Mouse (Mus musculus): ENCODE results near the gene Cldn15. TPM values are rescaled to one million over a fixed set of nuclear protein-coding genes. Genes with fewer than 3 reads are reported as not detected.
"Not testable (repeated sequence)": the region's sequence is repeated elsewhere in the genome, so short reads cannot be mapped to it uniquely, and the experiment has no call there.

The Cldn15 gene
- polyA plus RNA-seq, 1 experiment from 2014 or later = 0.19 TPM

DNA sequence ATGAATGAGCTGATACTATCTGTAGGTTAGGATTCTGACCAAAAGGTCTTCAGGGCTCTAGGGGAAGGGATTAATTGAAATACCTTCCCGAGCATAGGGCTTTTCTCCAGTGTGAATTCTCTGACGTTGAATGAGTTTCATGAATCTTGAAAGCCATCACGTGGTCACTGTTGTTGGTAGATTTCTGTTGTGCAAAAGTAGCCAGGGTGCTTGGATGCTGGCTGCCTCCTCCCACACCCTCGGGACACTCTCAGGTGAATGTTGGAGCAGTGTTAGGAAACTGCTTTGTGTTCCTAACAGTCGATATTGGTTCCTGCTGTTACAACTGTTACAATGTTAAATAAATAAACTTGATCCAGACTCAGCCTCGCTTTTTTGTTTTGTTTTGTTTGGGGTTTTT is 29.7 kb upstream of the Cldn15 start:
- no peak overlapping the region for H3K9ac ChIP-seq (replicated peaks)
- no peaks in the 10 kb centered on the region for H3K27me3 ChIP-seq
- H3K36me3 ChIP-seq = no peaks in the 10 kb centered on the region
- H3K9me3 ChIP-seq = no peaks in the 10 kb centered on the region
- no peak for ATAC-seq (ENCODE audit: low FRiP score, low read depth)
- no peaks in the 10 kb centered on the region for H3K4me1 ChIP-seq
- H3K4me3 ChIP-seq = no peak overlapping the region
- 81% methylated on average over 6 of the region's 6 CpGs for WGBS
- no peak overlapping the region for H3K4me2 ChIP-seq (replicated peaks)
- no peak overlapping the region for H3K27ac ChIP-seq (replicated peaks)

DNA sequence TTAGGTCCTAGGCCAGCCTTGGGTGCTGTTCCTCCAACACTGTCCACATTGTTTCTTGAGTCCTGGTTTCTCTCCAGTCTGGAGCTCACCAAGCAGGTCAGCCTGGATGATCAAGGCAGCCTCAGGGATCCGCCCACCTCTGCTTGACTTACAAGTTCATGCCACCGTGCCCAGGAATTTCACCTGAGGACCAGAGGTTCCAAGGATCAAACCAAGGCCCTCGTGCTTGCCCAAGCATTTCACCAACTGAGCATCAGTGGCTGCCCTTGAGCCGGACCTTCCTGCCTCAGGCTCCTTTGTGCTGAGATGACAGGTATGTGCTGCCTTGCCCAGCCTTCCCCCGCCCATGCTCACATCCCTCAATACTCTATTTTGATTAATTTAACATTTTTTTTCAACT is 28.8 kb upstream of the Cldn15 start:
- no peak overlapping the region for H3K9ac ChIP-seq (replicated peaks)
- H3K27ac ChIP-seq (replicated peaks) = no peak overlapping the region
- no peak for ATAC-seq (ENCODE audit: low FRiP score, low read depth)
- H3K36me3 ChIP-seq = no peaks in the 10 kb centered on the region
- no peaks in the 10 kb centered on the region for H3K27me3 ChIP-seq
- no peaks in the 10 kb centered on the region for H3K4me1 ChIP-seq
- no peak overlapping the region for H3K4me3 ChIP-seq
- H3K9me3 ChIP-seq = no peaks in the 10 kb centered on the region
- no peak overlapping the region for H3K4me2 ChIP-seq (replicated peaks)
- WGBS = 90% methylated on average over 5 of the region's 5 CpGs

DNA sequence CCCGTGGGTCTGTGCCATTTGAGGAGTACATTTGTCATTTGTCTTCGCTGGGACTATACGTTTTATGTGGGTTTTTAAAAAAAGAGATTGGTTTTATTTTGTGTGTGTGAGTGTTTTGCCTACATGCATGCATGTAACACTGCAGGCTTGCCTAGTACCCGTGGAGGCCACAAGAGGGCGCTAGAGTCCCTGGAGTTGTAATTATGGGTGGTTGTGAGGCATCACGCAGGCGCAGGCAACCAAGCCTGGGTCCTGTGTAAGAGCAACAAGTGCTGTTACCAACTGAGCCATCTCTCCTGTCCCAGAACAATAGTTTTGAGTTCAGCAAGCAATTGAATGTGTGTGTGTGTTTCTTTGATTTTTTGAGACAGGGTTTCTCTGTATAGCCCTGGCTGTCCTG is 27.1 kb upstream of the Cldn15 start:
- 68% methylated on average over 7 of the region's 7 CpGs for WGBS
- Histone ChIP-seq H3K9me3 (no peaks in the 10 kb centered on the region), H3K9ac (replicated peaks) (no peak overlapping the region), H3K36me3 (no peaks in the 10 kb centered on the region), H3K4me1 (no peaks in the 10 kb centered on the region), H3K4me3 (no peak overlapping the region), H3K4me2 (replicated peaks) (no peak overlapping the region), H3K27ac (replicated peaks) (no peak overlapping the region), H3K27me3 (no peaks in the 10 kb centered on the region)
- no peak for ATAC-seq (ENCODE audit: low FRiP score, low read depth)

DNA sequence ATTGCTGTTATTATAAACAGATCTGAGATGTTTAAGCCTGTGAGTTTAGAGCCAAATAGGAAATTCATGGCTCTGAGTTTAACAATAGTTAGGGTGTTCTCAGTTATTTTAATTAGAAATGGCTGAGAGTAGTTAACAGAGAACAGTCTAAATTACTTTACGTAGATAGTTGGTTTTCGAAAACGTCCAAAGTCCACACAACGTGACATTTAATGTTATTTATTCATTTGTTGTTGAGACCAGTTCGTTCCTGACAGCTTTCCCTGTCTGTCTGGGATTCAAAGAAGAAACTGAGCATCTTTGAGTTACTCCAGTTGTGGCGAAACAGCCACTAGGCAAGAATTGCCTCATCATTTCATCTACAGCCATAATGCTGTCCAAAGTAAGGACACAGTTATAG is 26.4 kb upstream of the Cldn15 start:
- H3K9me3 ChIP-seq; H3K36me3 ChIP-seq; ATAC-seq (ENCODE audit: low FRiP score, low read depth); H3K27me3 ChIP-seq; H3K9ac ChIP-seq (replicated peaks); H3K4me1 ChIP-seq; H3K4me3 ChIP-seq; H3K4me2 ChIP-seq (replicated peaks); H3K27ac ChIP-seq (replicated peaks): not testable (repeated sequence)
- WGBS = 89% methylated on average over 6 of the region's 6 CpGs

DNA sequence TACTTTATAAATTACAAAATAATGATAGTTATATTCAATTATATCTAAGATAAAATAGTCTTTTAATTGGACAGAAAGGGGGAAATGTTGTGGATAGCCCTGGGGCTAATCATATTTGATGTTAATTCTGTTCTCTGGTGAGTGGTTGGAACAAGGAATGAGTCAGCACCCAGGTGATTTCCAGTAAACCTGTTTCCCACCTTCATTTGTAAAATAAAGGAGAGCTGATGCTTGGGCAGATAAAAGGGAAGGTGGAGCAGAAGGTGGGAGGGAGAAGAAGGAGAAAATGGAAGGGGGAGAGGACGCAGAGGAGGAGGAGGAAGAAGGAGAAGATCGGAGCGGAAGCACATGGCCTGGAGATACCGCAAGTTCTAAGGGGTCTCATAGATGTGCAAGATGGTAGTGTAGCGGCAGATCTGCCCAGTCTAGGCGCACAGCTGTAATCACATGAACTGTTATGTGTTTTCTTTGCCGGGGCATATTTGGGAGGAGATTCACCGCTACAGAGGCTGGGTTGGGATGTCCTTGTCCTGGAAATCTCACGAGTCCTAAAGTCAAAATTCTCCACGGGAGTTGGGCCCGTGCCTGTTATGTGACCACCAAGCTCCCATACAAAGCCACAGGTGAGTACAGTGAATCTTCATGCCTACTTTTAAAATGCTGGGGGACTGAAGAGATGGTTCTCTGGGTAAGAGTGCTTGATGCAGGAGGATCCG is 25.4 kb upstream of the Cldn15 start:
- no peaks in the 10 kb centered on the region for H3K36me3 ChIP-seq
- H3K27ac ChIP-seq (replicated peaks) = no peak overlapping the region
- WGBS = 87% methylated on average over 12 of the region's 12 CpGs
- no peak for ATAC-seq (ENCODE audit: low FRiP score, low read depth)
- no peaks in the 10 kb centered on the region for H3K9me3 ChIP-seq
- H3K4me3 ChIP-seq = no peak overlapping the region
- no peaks in the 10 kb centered on the region for H3K27me3 ChIP-seq
- no peak overlapping the region for H3K9ac ChIP-seq (replicated peaks)
- H3K4me1 ChIP-seq = no peaks in the 10 kb centered on the region
- no peak overlapping the region for H3K4me2 ChIP-seq (replicated peaks)

DNA sequence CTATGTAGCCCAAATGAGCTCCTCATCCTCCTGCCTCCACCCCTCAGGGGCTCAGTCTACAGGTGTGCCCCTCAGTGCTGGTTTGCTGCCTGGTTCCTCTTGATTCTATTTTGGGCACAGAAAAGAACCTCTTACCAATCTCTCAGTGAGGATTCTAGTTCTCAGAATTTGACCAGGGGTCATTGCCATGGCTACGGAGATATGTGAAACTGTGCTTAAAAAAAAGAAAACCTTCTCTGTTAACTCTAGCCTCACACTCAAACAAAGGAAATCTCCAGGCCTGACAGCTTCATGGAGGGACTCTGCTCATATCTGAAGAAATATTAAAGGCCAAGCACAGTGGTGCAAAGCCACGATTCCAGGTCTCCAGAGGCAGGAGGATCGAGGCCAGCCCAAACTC is 23.6 kb upstream of the Cldn15 start:
- Histone ChIP-seq H3K27me3 (no peaks in the 10 kb centered on the region), H3K36me3 (no peaks in the 10 kb centered on the region), H3K4me3 (no peak overlapping the region), H3K4me2 (replicated peaks) (no peak overlapping the region), H3K9me3 (no peaks in the 10 kb centered on the region), H3K27ac (replicated peaks) (no peak overlapping the region), H3K9ac (replicated peaks) (no peak overlapping the region), H3K4me1 (no peaks in the 10 kb centered on the region)
- ATAC-seq (ENCODE audit: low FRiP score, low read depth) = no peak
- 89% methylated on average over 3 of the region's 3 CpGs for WGBS

DNA sequence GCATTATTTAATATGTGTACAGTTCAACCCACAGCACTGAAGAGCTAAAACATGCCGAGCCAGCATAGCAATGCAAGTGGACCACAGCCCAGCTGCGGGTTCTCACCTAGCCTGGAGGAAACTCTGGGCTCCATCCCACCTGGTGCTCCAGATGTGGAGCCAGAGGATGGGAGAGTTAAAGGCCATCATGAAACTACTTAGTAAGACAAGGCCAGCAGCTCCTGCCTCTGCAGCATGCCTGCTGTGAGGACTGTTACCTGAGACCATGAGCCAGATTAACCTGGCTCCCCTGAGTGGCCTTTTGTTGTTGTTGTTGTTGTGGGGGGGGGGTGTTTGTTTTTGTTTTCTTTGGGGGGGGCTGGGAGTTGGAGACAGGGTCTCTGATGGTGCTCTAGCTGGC is 23.0 kb upstream of the Cldn15 start:
- Histone ChIP-seq H3K9ac (replicated peaks) (no peak overlapping the region), H3K27me3 (no peaks in the 10 kb centered on the region), H3K4me3 (no peak overlapping the region), H3K9me3 (no peaks in the 10 kb centered on the region), H3K4me1 (no peaks in the 10 kb centered on the region), H3K36me3 (no peaks in the 10 kb centered on the region), H3K27ac (replicated peaks) (no peak overlapping the region), H3K4me2 (replicated peaks) (no peak overlapping the region)
- no peak for ATAC-seq (ENCODE audit: low FRiP score, low read depth)
- 85% methylated on average over 2 of the region's 2 CpGs for WGBS

DNA sequence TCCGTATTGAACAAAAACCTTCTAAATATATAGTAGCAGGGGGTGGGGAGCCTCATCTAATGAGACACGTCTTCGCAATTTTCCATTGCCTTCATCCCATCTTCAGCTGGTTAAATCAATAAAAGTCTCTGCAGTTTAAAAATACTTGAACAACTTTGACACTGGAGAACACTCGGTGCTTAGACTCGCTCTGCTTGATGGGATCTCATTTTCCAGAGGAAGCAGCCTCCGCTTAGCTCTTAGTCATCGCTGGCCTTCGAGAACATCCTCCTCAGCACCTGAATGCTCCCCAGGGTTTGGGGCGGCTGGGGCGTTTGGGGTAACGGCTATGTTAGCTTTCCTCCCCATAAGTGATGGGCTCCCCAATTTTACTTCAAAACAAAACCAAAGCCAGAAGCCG is 21.3 kb upstream of the Cldn15 start:
- Histone ChIP-seq H3K27me3 (no peaks in the 10 kb centered on the region), H3K9me3 (no peaks in the 10 kb centered on the region), H3K9ac (replicated peaks) (no peak overlapping the region), H3K36me3 (no peaks in the 10 kb centered on the region), H3K27ac (replicated peaks) (no peak overlapping the region), H3K4me1 (no peaks in the 10 kb centered on the region), H3K4me2 (replicated peaks) (no peak overlapping the region), H3K4me3 (no peak overlapping the region)
- 86% methylated on average over 12 of the region's 12 CpGs for WGBS
- ATAC-seq (ENCODE audit: low FRiP score, low read depth) = no peak

DNA sequence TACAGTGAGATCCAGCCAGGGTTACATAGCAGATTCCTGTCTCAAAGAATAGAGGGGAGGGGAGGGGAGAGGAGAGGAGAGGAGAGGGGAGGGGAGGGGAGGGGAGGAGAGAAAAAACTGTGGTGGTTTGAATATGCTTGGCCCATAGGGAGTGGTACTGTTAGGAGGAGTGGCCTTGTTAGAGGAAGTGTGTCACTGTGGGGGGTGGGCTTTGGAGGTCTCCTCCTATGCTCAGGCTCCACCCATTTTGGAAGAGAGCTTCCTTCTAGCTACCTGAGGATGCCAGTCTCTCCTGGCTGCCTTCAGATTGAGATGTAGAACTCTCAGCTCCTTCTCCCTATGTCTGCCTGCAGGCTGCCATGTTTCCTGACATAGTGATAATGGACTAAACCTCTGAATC is 18.5 kb upstream of the Cldn15 start:
- Histone ChIP-seq H3K4me3 (no peak overlapping the region), H3K9ac (replicated peaks) (no peak overlapping the region), H3K27me3 (no peaks in the 10 kb centered on the region), H3K4me1 (no peaks in the 10 kb centered on the region), H3K27ac (replicated peaks) (no peak overlapping the region), H3K4me2 (replicated peaks) (no peak overlapping the region), H3K36me3 (no peaks in the 10 kb centered on the region), H3K9me3 (no peaks in the 10 kb centered on the region)
- no peak for ATAC-seq (ENCODE audit: low FRiP score, low read depth)

DNA sequence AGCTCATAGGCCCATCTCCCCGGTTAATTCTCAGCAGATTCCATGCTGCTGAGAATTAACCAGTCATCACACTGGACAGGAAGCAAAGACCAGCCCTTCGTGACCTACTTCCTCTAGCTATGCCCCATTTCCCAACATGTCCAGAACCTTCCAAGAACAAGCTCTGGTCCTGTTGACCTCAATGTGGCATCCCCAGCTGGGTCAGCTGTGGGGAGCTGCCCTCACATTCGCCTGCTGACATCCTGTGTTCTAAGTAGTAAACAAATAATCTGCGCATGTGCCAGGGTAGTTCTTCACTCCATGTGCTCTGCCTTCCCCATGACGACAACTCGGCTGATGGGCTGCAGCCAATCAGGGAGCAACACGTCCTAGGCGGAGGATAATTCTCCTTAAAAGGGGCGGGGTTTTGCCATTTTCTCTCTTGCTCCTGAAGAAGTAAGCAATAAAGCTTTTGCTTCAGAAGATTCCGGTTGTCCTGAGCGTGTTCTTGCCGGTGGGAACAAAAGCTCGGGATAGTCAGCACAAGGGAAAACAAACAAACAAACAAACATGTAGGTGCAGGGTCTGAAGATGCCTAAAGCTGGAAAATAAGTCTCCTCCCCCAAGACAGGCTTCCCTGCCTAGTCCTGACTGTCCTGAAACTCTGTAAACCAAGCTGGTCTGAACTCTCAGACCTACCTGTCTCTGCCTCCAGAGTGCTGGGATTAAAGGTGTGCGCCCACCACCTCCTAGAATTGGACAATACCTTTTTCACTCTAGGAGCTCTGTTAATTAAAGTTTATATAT is 16.7 kb upstream of the Cldn15 start:
- 84% methylated on average over 14 of the region's 14 CpGs for WGBS
- not testable (repeated sequence) for H3K9ac ChIP-seq (replicated peaks); H3K9me3 ChIP-seq; H3K27me3 ChIP-seq; ATAC-seq (ENCODE audit: low FRiP score, low read depth); H3K4me2 ChIP-seq (replicated peaks); H3K4me1 ChIP-seq; H3K27ac ChIP-seq (replicated peaks); H3K4me3 ChIP-seq; H3K36me3 ChIP-seq

DNA sequence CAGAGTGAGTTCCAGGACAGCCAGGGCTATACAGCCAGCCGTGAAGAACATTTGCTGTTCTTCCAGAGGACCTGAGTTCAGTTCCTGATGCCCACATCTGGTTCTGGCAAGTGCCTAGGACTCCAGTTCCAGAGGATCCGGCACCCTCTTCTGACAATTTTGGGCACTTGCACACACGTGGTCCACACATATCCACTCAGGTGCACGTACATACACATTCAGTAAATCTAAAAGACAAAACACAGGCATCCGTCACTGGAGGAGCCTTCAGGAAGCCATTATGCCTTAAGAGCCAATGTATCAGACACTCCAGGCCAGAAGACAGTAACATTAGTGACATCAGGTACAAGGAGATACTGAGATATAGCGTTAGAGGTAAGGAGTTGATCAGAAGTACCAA is 15.9 kb upstream of the Cldn15 start:
- Histone ChIP-seq H3K4me1 (peaks cover 10% of the 10 kb centered on the region), H3K27me3 (no peaks in the 10 kb centered on the region), H3K27ac (replicated peaks) (no peak overlapping the region), H3K9me3 (no peaks in the 10 kb centered on the region), H3K4me2 (replicated peaks) (no peak overlapping the region), H3K9ac (replicated peaks) (no peak overlapping the region), H3K4me3 (no peak overlapping the region), H3K36me3 (no peaks in the 10 kb centered on the region)
- WGBS = 92% methylated on average over 6 of the region's 6 CpGs
- no peak for ATAC-seq (ENCODE audit: low FRiP score, low read depth)

DNA sequence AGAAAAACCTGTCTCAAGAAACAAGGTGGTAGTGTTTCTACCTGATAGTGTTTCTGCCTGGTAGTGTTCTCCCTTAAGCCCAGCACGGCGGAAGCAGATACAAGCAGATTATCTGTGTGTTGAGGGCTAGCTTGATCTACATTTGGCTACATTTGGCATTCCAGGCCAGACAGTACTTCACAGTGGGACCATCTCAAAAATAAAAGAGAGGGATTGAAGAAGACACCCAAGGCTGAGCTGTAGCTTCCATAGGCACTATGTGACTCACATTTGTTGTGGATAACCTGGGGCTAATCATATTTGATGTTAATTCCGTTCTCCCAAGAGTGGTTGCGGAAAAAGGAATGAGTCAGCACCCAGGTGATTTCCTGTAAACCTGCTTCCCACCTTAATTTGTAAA is 14.3 kb upstream of the Cldn15 start:
- Histone ChIP-seq H3K36me3 (0 out of 2 replicates have a peak, but pooled peaks cover 6% of the 10 kb centered on the region), H3K4me1 (peaks cover 12% of the 10 kb centered on the region), H3K27ac (replicated peaks) (no peak overlapping the region), H3K9ac (replicated peaks) (no peak overlapping the region), H3K9me3 (no peaks in the 10 kb centered on the region), H3K27me3 (no peaks in the 10 kb centered on the region), H3K4me3 (no peak overlapping the region), H3K4me2 (replicated peaks) (no peak overlapping the region)
- ATAC-seq (ENCODE audit: low FRiP score, low read depth) = no peak
- WGBS = 80% methylated on average over 4 of the region's 4 CpGs

Data from midbrain, embryonic 12.5 days (tissue).